Mouse (Mus musculus) lung, postnatal 0 days (tissue): ENCODE measurements around the gene Gcnt2. TPM values are rescaled to one million over a fixed set of nuclear protein-coding genes. Genes with fewer than 3 reads are reported as not detected.
A peak's percentile ranks its signal among the peaks of the same experiment; 100 is the strongest.

ENCODE experiments used
- ATAC-seq: fragments of 200-750 bp; cut with Nextera tagmentation; 2 replicates; pipeline ENCODE4 v1.8.0; 2017; ENCODE audit warnings: moderate library complexity
- DNase-seq: peaks from one replicate; pipeline ENCODE4 v3.0.0-alpha.2; 2016; ENCODE audit warnings: low spot score
- H3K27ac ChIP-seq: fragments of 300-500 bp; sonication (generic); 2 replicates; pipeline ENCODE4 v1.5.1; 2014; ENCODE audit warnings: antibody characterized with exemption, mild to moderate bottlenecking, low read length, mixed read lengths
- H3K27me3 ChIP-seq: fragments of 300-500 bp; sonication (generic); replicated peaks from 2 replicates; pipeline ENCODE4 v1.6.1; 2014; ENCODE audit warnings: low read length, mixed read lengths; ENCODE audit not compliant: insufficient read depth
- H3K36me3 ChIP-seq: fragments of 300-500 bp; sonication (generic); 2 replicates; pipeline ENCODE4 v1.6.1; 2014; ENCODE audit warnings: low read length, mixed read lengths; ENCODE audit not compliant: insufficient read depth
- H3K4me1 ChIP-seq: fragments of 300-500 bp; sonication (generic); 2 replicates; pipeline ENCODE4 v1.6.1; 2014; ENCODE audit warnings: antibody characterized with exemption, low read depth, low read length, mixed read lengths; ENCODE audit not compliant: insufficient read depth
- H3K4me2 ChIP-seq: fragments of 300-500 bp; sonication (generic); replicated peaks from 2 replicates; pipeline ENCODE4 v1.6.1; 2014; ENCODE audit warnings: low read depth, mild to moderate bottlenecking, low read length, moderate library complexity, mixed read lengths
- H3K4me3 ChIP-seq: fragments of 300-500 bp; sonication (generic); 2 replicates; pipeline ENCODE4 v1.5.1; 2014; ENCODE audit warnings: low read depth, low read length
- H3K9ac ChIP-seq: fragments of 300-500 bp; sonication (generic); replicated peaks from 2 replicates; pipeline ENCODE4 v1.6.1; 2014; ENCODE audit warnings: low read depth, mild to moderate bottlenecking
- H3K9me3 ChIP-seq: fragments of 300-500 bp; sonication (generic); 2 replicates; pipeline ENCODE4 v1.6.1; 2016; ENCODE audit warnings: low read length, mixed read lengths
- CTCF ChIP-seq: IDR thresholded peaks from 2 replicates; pipeline ENCODE4 v1.5.1; 2016; ENCODE audit warnings: antibody characterized with exemption, mild to moderate bottlenecking
- EP300 ChIP-seq: IDR thresholded peaks from 2 replicates; pipeline ENCODE4 v1.6.1; 2016; ENCODE audit warnings: antibody characterized with exemption, mild to moderate bottlenecking, control low read depth
- WGBS: fragments of 180-500 bp; shearing (Covaris S2); extraction: QIAGEN DNeasy Blood & Tissue Kit; methylation state at CpG from one replicate; pipeline ENCODE4 v1.1.7; 2014; 5-methylcytosine and 5-hydroxymethylcytosine counted together
- polyA plus RNA-seq: library from polyadenylated mRNA; unstranded; fragments of >200 nt; fragmentation: Nextera tagmentation; extraction: Ambion mirVana; gene quantifications from 2 replicates; pipeline ENCODE4 v1.2.1, GENCODE M21; 2015

The Gcnt2 gene
- polyA plus RNA-seq, 1 experiment from 2014 or later = 10.9 TPM

- no peak for ATAC-seq
- 78% methylated on average over 7 of the region's 7 CpGs for WGBS
- Histone ChIP-seq H3K27ac (no peak overlapping the region), H3K9ac (no peak overlapping the region), H3K27me3 (no peaks in the 10 kb centered on the region), H3K36me3 (no peaks in the 10 kb centered on the region), H3K4me2 (no peak overlapping the region), H3K9me3 (no peaks in the 10 kb centered on the region), H3K4me1 (no peaks in the 10 kb centered on the region; the same call in 1 of the 2 replicates), H3K4me3 (no peak overlapping the region)
- TF ChIP-seq CTCF = no peak
- no peak for DNase-seq
These were observed 47.0 kb downstream of the Gcnt2 start for GRCm38 (mm10) chr13:40906528-40906927.

GRCm38 (mm10) chr13:40907274-40907673 lies 47.7 kb downstream of the Gcnt2 start:
- DNase-seq = peak; percentile 68
- Histone ChIP-seq H3K9me3 (no peaks in the 10 kb centered on the region), H3K4me2 (no peak overlapping the region), H3K4me1 (no peaks in the 10 kb centered on the region; the same call in 1 of the 2 replicates), H3K36me3 (no peaks in the 10 kb centered on the region), H3K4me3 (no peak overlapping the region), H3K9ac (no peak overlapping the region), H3K27ac (no peak overlapping the region), H3K27me3 (no peaks in the 10 kb centered on the region)
- ATAC-seq = no peak
- WGBS = 63% methylated on average over 7 of the region's 7 CpGs
- TF ChIP-seq CTCF (no peak), EP300 (no peak)

GRCm38 (mm10) chr13:40908044-40908443 lies 48.5 kb downstream of the Gcnt2 start:
- DNase-seq = no peak
- no peaks in the 10 kb centered on the region; the same call in 1 of the 2 replicates for H3K4me1 ChIP-seq
- 74% methylated on average over 6 of the region's 6 CpGs for WGBS
- H3K27ac ChIP-seq = no peak overlapping the region
- no peaks in the 10 kb centered on the region for H3K36me3 ChIP-seq
- no peak for ATAC-seq
- no peaks in the 10 kb centered on the region for H3K27me3 ChIP-seq
- TF ChIP-seq CTCF (no peak), EP300 (no peak)
- H3K4me3 ChIP-seq = no peak overlapping the region
- no peak overlapping the region for H3K4me2 ChIP-seq
- no peak overlapping the region for H3K9ac ChIP-seq
- no peaks in the 10 kb centered on the region for H3K9me3 ChIP-seq

- WGBS = 79% methylated on average over 8 of the region's 8 CpGs
These were observed 49.5 kb downstream of the Gcnt2 start for GRCm38 (mm10) chr13:40909060-40909459.

GRCm38 (mm10) chr13:40910047-40910446 lies 50.5 kb downstream of the Gcnt2 start:
- Histone ChIP-seq H3K27ac (no peak overlapping the region), H3K36me3 (no peaks in the 10 kb centered on the region), H3K4me3 (no peak overlapping the region), H3K9ac (no peak overlapping the region), H3K27me3 (no peaks in the 10 kb centered on the region), H3K4me2 (no peak overlapping the region), H3K4me1 (no peaks in the 10 kb centered on the region; the same call in 1 of the 2 replicates), H3K9me3 (no peaks in the 10 kb centered on the region)
- ATAC-seq = no peak
- no peak for DNase-seq
- TF ChIP-seq EP300 (no peak), CTCF (peak; percentile 33)
- 94% methylated on average over 6 of the region's 6 CpGs for WGBS

More at GRCm38 (mm10) chr13:40909060-40909459, 49.5 kb downstream of the Gcnt2 start:
- no peaks in the 10 kb centered on the region for H3K9me3 ChIP-seq
- H3K27ac ChIP-seq = no peak overlapping the region
- no peak overlapping the region for H3K4me3 ChIP-seq
- H3K9ac ChIP-seq = no peak overlapping the region
- no peak for DNase-seq
- H3K4me1 ChIP-seq = no peaks in the 10 kb centered on the region; the same call in 1 of the 2 replicates
- TF ChIP-seq CTCF (no peak), EP300 (no peak)
- ATAC-seq = no peak
- no peaks in the 10 kb centered on the region for H3K27me3 ChIP-seq
- H3K36me3 ChIP-seq = no peaks in the 10 kb centered on the region
- H3K4me2 ChIP-seq = no peak overlapping the region

GRCm38 (mm10) chr13:40911951-40912350 lies 52.4 kb downstream of the Gcnt2 start:
- Histone ChIP-seq H3K9ac (no peak overlapping the region), H3K4me1 (peaks cover 6% of the 10 kb centered on the region; the same call in 1 of the 2 replicates), H3K9me3 (no peaks in the 10 kb centered on the region), H3K27me3 (no peaks in the 10 kb centered on the region), H3K4me3 (no peak overlapping the region), H3K36me3 (no peaks in the 10 kb centered on the region), H3K4me2 (no peak overlapping the region), H3K27ac (no peak overlapping the region)
- TF ChIP-seq CTCF (no peak), EP300 (no peak)
- WGBS = 77% methylated on average over 6 of the region's 6 CpGs
- ATAC-seq (no peak), DNase-seq (no peak)
